ENCODE assay signal across 9 mouse cellular contexts in the genomic region with DNA sequence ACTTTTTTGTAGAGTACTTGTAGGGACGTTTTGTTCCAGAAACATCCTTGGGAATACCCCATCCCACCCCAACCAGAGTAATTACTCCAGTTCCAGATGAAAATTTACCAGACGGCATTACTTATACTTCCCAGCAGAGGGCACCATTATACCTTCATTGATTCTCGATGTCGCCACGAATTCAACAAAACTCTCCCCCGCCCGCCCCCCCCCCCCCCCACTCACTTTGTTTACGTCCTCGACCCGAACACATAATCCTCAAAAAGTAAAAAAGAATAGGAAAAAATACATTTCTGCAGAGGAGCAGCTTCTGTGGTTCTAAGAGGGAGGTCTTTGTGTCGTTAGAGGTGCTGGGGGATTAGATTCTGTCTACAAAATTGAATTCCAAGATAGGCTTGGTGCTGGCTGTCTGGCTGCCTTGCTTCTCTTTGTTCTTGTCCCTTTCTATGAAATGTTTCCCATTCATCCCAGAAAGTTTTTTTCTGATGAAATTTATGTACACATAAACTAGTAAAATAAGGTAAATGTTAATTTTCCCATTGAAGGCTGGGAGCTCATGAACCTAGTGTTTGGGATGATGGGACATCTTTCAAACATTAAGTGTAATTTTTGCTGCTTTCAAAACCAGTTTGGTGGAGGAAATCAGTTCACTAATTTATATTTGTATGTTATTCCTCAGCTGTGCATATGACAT. TPM values are rescaled to one million over a fixed set of nuclear protein-coding genes. Genes with fewer than 3 reads are reported as not detected.
DNase-seq lines count a peak whose midpoint lies in the region; ATAC-seq lines count a peak whose summit lies in the region.
"Had no signal": no experiment of that assay in that cellular context is flagged by ENCODE, and none has a peak within 500 bp of the region (broad histone marks: within the 10 kb centered on the region; RNA-seq: fewer than 3 reads in every experiment).

No protein-coding gene starts in this region.

- 0 out of 2 replicates have a peak, but pooled peaks cover 2% of the 10 kb centered on the region for H3K4me1 ChIP-seq in forebrain, embryonic 11.5 days (replicated peaks; ENCODE audit: control insufficient read depth, insufficient read depth, low read length)
- H3K4me1 ChIP-seq in hindbrain, embryonic 14.5 days (replicated peaks; ENCODE audit: control insufficient read depth, insufficient read depth, low read length) = no peaks in the 10 kb centered on the region; the same call in 1 of the 2 replicates
- H3K4me1 ChIP-seq in midbrain, embryonic 14.5 days (ENCODE audit: control insufficient read depth, insufficient read depth, low read length) = 0 out of 2 replicates have a peak, but pooled peaks cover 3% of the 10 kb centered on the region

- peak overlapping the region; percentile 32; the same call in 1 of the 2 replicates for H3K9ac ChIP-seq in forebrain, embryonic 11.5 days (ENCODE audit: low read length)
- H3K9ac ChIP-seq in hindbrain, embryonic 14.5 days = peak overlapping the region; percentile 45
- H3K9ac ChIP-seq in midbrain, embryonic 14.5 days (replicated peaks; ENCODE audit: low read length) = peak overlapping the region; percentile 37

- no peaks in the 10 kb centered on the region for H3K36me3 ChIP-seq in forebrain, embryonic 11.5 days (ENCODE audit: control insufficient read depth, insufficient read depth, low read length)
- H3K36me3 ChIP-seq in hindbrain, embryonic 14.5 days (replicated peaks; ENCODE audit: control insufficient read depth, insufficient read depth) = no peaks in the 10 kb centered on the region
- no peaks in the 10 kb centered on the region for H3K36me3 ChIP-seq in midbrain, embryonic 14.5 days (ENCODE audit: control insufficient read depth, insufficient read depth, low read length)

- peak overlapping the region; percentile 26 for H3K4me3 ChIP-seq in forebrain, embryonic 11.5 days (ENCODE audit: low read depth, low read length)
- H3K4me3 ChIP-seq in hindbrain, embryonic 14.5 days (replicated peaks; ENCODE audit: low read length) = peak overlapping the region; percentile 24
- peak overlapping the region; percentile 26; the same call in 1 of the 2 replicates for H3K4me3 ChIP-seq in midbrain, embryonic 14.5 days (replicated peaks; ENCODE audit: low read depth, low read length)

- peak overlapping the region; percentile 59; the same call in 1 of the 2 replicates for H3K27ac ChIP-seq in forebrain, embryonic 11.5 days (ENCODE audit: low read depth, low read length)
- H3K27ac ChIP-seq in hindbrain, embryonic 14.5 days = no peak overlapping the region; the same call in 1 of the 2 replicates
- 0 out of 2 replicates have a peak overlapping the region, but pooled peaks have one; percentile 37 for H3K27ac ChIP-seq in midbrain, embryonic 14.5 days (replicated peaks; ENCODE audit: low read depth, low read length)

- H3K4me2 ChIP-seq in forebrain, embryonic 11.5 days (ENCODE audit: low read depth, low read length, severe bottlenecking) = peak overlapping the region; percentile 38; the same call in 1 of the 2 replicates
- peak overlapping the region; percentile 32; the same call in 1 of the 2 replicates for H3K4me2 ChIP-seq in hindbrain, embryonic 14.5 days (replicated peaks)
- peak overlapping the region; percentile 37 for H3K4me2 ChIP-seq in midbrain, embryonic 14.5 days (ENCODE audit: low read length)

- peak; percentile 83 for ATAC-seq in forebrain, embryonic 11.5 days (replicated peaks; ENCODE audit: low FRiP score)
- ATAC-seq in hindbrain, embryonic 14.5 days (ENCODE audit: low FRiP score) = no peak; the same call in 1 of the 2 replicates
- no peak for ATAC-seq in midbrain, embryonic 14.5 days (ENCODE audit: low FRiP score, low TSS enrichment)

- intact Hi-C loops in left cerebral cortex, postnatal 14 days (cut with DNase I) = loop anchor here (1.0 to 5.0 kb wide), 2 partner anchors 180 to 467 kb away; no protein-coding TSS in a partner anchor

- H3K27me3 ChIP-seq in forebrain, embryonic 11.5 days (ENCODE audit: control insufficient read depth, insufficient read depth, low read length) = peaks cover 3% of the 10 kb centered on the region; the same call in 1 of the 2 replicates
- H3K27me3 ChIP-seq in hindbrain, embryonic 14.5 days (ENCODE audit: control insufficient read depth, insufficient read depth, low read length) = peaks cover 38% of the 10 kb centered on the region
- H3K27me3 ChIP-seq in midbrain, embryonic 14.5 days (ENCODE audit: control insufficient read depth, insufficient read depth, low read length) = no peaks in the 10 kb centered on the region

- H3K9me3 ChIP-seq in forebrain, embryonic 11.5 days (ENCODE audit: control insufficient read depth, low read length) = no peaks in the 10 kb centered on the region
- no peaks in the 10 kb centered on the region for H3K9me3 ChIP-seq in hindbrain, embryonic 14.5 days (ENCODE audit: control insufficient read depth, low read length)
- H3K9me3 ChIP-seq in midbrain, embryonic 14.5 days (ENCODE audit: control insufficient read depth, low read length) = no peaks in the 10 kb centered on the region

- 8% methylated on average over 11 of the region's 11 CpGs for WGBS in forebrain, embryonic 11.5 days
- WGBS in hindbrain, embryonic 14.5 days = 3% methylated on average over 11 of the region's 11 CpGs
- WGBS in midbrain, embryonic 14.5 days = 9% methylated on average over 11 of the region's 11 CpGs

- peak; percentile 25 for DNase-seq in adrenal gland, adult 2 months
- DNase-seq in adrenal gland, postnatal 25 days = no peak
- DNase-seq in T-cell, adult 2 months (ENCODE audit: low spot score) = peak; percentile 8
- DNase-seq in forebrain, embryonic 11.5 days (ENCODE audit: low spot score) = peak; percentile 57
- DNase-seq in hindbrain, embryonic 14.5 days (ENCODE audit: low spot score) = peak; percentile 77
- peak; percentile 32 to 61 for DNase-seq in left cerebral cortex, postnatal 14 days (ENCODE audit: low spot score in 2 of 2)
- peak; percentile 81 for DNase-seq in midbrain, embryonic 14.5 days
- no peak for DNase-seq in spleen, adult 18-20 months

RNA-seq across cellular contexts. Expression of a gene that starts 19.7 kb away (rescaled TPM):
- not detected for total RNA-seq in adrenal gland, adult 2 months (2021)
- not detected in 2 replicates for polyA plus RNA-seq in adrenal gland, adult 2 months (2012; rRNA removed)
- total RNA-seq in adrenal gland, postnatal 25 days (2021) = not detected in 2 replicates
- polyA plus RNA-seq in forebrain, embryonic 11.5 days (2014; fragmentation: Nextera tagmentation; extraction: Ambion mirVana) = 0.36 TPM in 1 of 2 replicates, not detected in the other
- not detected in 2 replicates for polyA plus RNA-seq in hindbrain, embryonic 14.5 days (2014; fragmentation: Nextera tagmentation; extraction: Ambion mirVana)
- total RNA-seq in left cerebral cortex, postnatal 14 days (2021) = not detected
- polyA plus RNA-seq in midbrain, embryonic 14.5 days (2014; fragmentation: Nextera tagmentation; extraction: Ambion mirVana) = not detected in 2 replicates
- total RNA-seq: gastrocnemius, postnatal 4 days had no signal

Comparison
In these comparisons a context has a peak if more than half of its experiments do, and no peak if none do; other contexts are left out.
1. DNase-seq: peak in adrenal gland, adult 2 months (single experiment), T-cell, adult 2 months (single experiment), forebrain, embryonic 11.5 days (single experiment), hindbrain, embryonic 14.5 days (single experiment), left cerebral cortex, postnatal 14 days (2 of 2) and midbrain, embryonic 14.5 days (single experiment); none in adrenal gland, postnatal 25 days (single experiment) and spleen, adult 18-20 months (0 of 2).
2. Peak in every context shown above with its lines, with median percentiles within 50 percentile points of each other: H3K4me2 ChIP-seq, H3K4me3 ChIP-seq and H3K9ac ChIP-seq.